Mouse (Mus musculus) v-Abl transformed pro-B cells (cell line): ENCODE measurements around the gene Gm49321.

Experiments
- in situ Hi-C, 2 experiments: fragments of 400-800 bp; cut with MboI; formaldehyde crosslinking; loops; one replicate each; pipeline ENCODE4 v1.15.1; 2025; ENCODE audit not compliant: unreplicated experiment in 2 of 2

The Gm49321 gene

DNA sequence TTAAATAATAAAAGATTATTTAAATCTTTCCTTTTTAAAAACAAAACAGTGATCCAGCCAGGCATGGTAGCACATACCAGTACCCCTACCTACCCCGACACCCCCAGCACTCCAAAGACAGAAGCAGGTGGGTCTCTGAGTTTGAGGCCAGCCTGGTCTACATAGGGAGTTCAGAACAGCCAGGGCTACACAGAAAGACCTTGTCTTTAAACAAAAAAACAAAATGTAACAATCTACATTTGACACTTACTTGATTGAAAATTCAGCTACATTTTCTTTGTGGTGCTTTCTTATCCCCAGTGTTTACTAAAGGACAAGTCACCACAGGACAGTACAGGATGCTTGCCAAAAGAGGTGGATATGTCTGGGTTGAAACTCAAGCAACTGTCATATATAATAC, at the start of gene Gm49321:
Gene Gm49321, plus strand, starts transcription at position 301 of the 400 bp plus-strand sequence.
- in situ Hi-C loops = no loop called here

DNA sequence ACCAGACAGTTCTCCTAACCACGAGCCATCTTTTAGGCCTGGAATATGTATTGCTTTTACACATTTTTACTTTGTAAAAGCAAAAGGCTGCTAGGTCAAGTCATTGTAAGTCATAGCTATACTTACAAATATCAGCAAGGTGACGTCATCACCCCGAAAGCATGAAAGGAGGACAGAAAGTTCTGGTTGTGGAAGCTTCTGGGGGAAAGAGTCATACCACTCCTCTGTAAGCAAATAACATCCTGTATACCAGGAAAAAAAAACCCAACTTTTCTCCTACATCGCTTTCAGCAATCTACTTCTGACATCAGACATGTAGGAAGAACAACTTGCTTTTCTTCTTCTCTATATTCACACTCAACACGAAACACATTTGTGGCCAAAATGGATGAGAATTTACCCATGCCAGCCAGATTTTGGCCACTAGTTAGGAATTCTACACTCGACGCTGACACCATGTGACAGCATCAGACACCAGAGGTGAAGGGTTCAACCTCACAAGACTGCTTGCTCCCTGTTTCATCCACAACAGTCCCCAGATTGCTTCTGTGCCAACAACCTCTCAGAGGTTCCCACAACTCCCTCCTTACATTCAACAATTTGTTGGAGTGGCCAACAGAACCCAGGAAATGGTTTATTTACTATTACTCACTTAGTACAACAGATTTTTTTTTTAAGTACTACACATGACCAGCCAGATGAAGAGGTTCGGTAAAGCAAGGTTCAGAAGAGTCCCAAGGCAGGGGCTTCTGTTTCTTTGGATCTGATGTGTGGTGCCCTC, 49.3 kb upstream of the Gm49321 start:
- in situ Hi-C loops = loop anchor here in 1 of 2 experiments (25.0 kb wide), 1 partner anchor 1801 kb away; the partner anchor contains the start of genes Jkamp and L3hypdh

DNA sequence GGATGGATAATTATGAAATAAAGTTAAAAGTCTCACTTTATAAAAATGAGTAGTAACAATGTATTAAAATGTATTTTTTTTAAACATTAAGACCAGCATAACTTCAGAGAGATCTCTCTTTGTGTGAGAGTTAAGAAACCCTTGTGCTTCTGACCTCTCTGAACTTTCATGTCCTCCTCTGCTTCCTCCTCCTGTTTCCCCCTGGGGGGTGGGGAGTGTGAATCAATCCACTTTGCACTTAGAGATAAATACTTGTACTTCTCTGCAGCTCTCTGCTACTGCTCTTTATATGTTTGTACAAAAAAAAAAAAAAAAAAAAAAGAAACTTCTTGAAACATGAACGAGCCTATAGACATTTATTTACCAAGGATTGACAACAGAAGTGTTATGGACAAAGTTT, 47.9 kb upstream of the Gm49321 start:
- in situ Hi-C loops = loop anchor here in 1 of 2 experiments (25.0 kb wide), 1 partner anchor 1802 kb away; the partner anchor contains the start of genes Jkamp and L3hypdh

DNA sequence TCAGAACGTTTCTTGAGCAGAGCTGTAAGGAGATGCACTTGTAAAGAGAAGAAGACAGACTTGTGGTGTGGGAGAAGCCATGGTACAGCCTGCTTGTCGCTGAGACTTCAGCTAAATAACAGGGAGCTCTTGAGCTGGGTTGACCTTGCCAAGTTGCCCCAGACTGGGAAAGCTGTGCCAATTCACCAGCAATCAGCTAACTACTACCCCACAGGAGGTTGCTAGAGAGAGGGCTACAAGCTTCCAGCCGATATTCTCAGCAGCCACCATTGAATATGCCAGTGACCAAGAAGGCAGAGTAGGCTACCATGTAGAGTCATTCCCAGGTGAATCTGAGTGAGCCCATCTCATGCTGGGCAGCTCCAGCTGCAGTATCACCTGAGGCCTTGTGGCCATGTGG, 47.4 kb upstream of the Gm49321 start:
- in situ Hi-C loops = loop anchor here in 1 of 2 experiments (25.0 kb wide), 1 partner anchor 1803 kb away; the partner anchor contains the start of genes Jkamp and L3hypdh

DNA sequence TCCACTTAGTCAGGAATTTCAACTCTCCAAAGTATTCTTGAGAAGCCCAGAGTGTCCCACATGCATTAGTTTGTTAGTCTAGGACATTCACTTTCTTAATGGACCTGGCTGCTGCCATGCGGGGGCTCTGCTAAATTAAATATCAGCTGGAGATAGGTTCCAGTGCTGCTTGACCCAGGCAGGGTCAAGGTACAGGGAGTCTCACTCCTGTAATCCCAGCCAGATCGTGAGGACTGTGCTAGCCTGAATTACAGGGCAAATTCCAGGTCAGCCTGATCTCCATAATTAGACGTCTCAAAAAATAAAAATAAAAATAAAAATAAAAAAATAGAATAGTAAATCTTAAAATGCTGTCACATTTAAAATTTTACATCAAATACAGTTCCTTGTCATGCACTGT, 44.8 kb upstream of the Gm49321 start:
- in situ Hi-C loops = loop anchor here in 1 of 2 experiments (25.0 kb wide), 1 partner anchor 1805 kb away; the partner anchor contains the start of genes Jkamp and L3hypdh

DNA sequence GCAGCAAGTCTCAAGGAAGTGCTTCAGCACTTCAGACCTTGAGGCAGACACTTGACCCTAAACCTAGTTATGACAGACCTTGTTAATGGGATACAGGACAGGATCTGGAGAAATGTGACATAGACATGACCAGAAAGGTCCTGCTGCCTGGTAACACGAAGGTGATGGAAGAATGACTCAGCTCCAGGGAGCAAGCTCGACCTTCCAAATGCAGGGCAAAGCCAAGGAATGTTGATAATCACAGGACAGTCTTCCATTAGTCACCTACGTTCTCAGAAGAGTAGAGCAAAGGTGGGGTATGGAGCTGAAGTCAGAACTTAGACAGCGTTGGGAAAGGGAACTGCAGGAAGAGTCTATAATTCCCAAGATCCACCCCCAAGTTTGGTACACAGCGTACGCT, 42.6 kb upstream of the Gm49321 start:
- in situ Hi-C loops = loop anchor here in 1 of 2 experiments (25.0 kb wide), 1 partner anchor 1808 kb away; the partner anchor contains the start of genes Jkamp and L3hypdh

DNA sequence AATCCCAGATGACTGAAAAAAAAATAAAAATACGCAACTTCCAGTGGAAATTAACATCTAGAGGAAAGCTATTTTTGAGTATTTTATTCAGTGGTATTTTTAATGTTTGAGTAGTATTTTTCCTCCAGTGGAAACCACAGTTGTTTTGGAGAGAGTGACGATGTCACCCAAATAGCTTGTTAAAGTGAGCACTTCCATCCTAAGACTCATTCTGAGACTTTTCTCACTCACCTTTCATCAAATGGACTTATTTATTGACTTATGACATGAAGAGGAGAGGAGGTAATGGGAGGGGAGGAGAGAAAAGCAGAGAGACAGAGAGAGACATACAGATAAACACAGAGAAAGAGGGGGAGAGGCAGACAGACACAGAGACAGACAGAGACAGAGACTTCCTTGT, 41.8 kb upstream of the Gm49321 start:
- in situ Hi-C loops = loop anchor here in 1 of 2 experiments (25.0 kb wide), 1 partner anchor 1808 kb away; the partner anchor contains the start of genes Jkamp and L3hypdh

DNA sequence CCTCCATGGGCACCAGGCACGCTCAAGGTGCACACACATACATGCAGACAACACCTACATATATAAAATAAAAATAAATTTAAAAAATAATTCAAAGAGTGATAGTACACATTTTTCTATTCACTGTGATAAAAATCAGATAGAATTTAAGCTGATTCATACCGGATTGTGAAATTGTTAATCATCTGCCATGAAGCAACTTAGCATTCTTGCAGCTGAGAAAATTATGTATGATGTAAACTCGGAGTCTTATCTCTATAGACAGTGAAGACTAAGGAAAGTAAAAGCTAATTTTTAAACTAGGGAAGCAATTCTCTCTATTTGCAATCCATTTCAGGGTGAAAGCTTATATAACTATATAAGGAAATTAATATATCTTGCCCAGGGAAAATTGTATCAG, 41.0 kb upstream of the Gm49321 start:
- in situ Hi-C loops = loop anchor here in 1 of 2 experiments (25.0 kb wide), 1 partner anchor 1809 kb away; the partner anchor contains the start of genes Jkamp and L3hypdh

DNA sequence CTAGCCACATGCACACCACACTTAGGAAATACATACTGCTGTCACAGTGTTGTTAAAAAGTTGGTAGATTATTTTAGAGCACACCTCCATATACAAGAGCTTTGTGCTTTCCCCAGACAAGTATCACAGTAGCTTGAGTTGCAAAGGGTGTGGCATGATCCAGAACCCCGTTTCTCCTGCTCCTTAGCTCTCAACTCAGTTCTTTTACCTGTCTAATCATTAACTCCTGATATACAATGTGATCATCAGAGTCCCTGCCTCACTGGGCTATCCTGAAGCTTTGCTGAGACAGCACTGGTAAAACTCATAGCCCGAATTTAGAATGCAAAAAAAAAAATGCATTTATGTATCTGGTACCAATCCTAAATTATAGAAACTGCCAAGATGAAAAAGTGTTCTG, 39.2 kb upstream of the Gm49321 start:
- in situ Hi-C loops = loop anchor here in 1 of 2 experiments (25.0 kb wide), 1 partner anchor 1811 kb away; the partner anchor contains the start of genes Jkamp and L3hypdh

DNA sequence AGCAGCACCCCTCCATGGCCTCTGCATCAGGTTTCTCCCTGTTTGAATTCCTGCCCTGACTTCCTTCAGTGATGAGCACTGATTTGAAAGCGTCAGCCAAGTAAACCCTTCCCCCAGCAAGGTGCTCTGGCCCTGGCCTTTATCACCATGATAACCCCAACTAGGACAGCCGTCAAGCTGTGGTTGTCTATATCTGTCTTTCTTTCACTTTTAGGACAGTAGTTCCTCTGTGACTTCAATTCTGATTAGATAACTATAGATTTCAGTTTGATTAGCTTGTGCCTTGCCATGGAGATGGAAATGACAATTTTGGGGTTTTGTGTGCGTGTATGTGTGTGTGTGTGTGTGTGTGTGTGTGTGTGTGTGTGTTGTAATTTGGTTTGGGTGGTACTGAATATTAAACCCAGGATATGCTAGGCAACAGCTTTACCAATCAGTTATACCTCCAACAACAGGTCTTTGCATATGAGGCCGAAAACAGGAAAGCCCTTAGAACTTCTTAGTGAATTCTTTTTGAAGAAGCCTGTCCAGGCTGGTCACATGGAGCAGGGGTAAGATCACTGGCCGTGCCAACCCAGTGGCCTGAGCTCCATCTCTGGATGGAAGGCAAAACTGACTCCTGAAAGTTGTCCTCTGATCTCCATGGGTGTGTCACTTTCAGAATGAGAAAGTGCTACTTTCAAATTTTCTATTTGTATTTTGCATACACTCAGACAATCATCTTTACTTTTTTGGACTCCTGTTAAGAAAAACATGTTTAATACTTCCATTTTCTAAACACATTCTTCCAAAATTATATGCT, 33.1 kb upstream of the Gm49321 start:
- in situ Hi-C loops = no loop called here

DNA sequence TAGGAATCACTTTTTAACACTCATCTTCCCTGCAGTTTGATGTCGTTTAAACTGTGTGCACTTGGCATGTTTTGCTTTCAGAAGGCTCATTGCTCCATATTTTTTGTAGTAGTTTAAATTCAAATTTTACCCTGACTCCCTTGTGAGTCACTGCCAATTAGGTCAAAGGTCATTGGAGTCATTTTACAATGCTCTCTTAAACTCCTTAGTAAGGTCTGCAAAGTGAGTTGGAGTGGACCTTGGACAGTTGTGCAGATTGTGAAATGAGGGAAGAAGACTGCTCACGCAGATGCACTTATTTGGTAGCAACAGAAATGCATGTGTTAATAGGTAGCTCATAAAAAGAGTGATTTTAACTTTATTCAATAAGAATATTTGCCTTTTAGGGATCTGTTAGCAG, 32.4 kb upstream of the Gm49321 start:
- in situ Hi-C loops = no loop called here

DNA sequence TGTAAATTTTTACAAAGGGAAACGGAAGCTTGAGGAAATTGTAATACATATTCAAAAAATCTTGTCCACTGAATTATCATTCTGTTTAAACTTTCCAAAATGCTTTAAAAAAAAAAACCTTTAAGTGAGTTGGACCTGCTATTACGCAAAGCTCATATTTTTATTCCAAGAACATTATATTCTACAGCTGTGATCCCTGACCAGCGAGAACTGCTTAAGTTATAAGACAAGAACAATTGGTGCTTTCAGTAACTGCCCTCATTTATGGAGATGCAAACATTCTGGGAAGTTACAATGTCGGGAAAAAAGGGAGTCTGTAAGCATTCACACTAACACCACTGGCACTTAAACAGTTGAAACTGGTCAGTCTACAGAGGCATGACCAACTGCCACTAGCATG, 31.9 kb upstream of the Gm49321 start:
- in situ Hi-C loops = no loop called here

DNA sequence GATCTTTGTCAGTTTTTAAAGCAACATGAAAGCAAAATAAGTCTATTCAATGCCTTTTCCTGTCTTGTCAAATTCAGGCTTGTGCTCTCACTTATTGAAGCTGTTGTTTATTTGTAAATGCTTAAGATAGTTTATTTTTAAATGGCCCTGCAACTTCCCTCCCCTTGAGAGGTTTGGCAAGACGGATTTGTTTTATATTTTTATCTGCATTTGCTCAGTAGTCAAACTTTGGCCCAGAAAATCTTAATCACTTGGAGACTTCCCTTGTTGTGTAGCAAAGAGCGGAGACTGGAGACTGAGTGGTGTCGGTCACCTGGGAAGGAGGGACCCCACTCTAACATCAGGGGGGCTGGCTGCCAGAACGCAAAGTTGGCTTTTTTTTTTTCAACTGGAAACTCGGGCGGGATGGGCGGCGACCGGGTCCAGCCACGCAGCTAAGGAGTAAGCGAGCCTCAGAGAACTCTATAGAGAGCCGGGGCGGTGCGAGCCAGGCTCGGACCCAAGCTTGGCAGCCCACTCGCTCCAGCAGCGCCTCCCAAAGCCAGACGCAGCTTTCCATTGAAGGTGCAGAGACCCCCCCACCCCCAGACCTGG, 30.3 kb upstream of the Gm49321 start:
- in situ Hi-C loops = no loop called here

DNA sequence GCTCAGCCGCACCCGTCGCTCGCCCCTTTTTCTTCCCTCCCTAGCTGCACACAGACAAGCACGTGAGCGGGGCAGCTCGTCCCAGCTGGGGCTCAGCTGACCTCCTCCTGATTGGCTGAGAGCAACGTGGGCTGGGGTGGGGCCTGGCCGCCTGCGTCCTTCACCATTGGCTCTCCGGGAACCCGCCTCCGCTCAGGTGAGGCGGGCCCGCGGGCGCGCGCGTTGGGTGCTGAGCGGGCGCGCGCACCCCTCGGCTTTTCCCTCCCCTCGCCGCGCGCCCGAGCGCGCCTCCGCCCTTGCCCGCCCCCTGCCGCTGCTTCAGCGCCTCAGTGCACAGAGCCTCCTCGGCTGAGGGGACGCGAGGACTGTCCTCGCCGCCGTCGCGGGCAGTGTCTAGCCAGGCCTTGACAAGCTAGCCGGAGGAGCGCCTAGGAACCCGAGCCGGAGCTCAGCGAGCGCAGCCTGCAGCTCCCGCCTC, 29.7 kb upstream of the Gm49321 start:
- in situ Hi-C loops = no loop called here

DNA sequence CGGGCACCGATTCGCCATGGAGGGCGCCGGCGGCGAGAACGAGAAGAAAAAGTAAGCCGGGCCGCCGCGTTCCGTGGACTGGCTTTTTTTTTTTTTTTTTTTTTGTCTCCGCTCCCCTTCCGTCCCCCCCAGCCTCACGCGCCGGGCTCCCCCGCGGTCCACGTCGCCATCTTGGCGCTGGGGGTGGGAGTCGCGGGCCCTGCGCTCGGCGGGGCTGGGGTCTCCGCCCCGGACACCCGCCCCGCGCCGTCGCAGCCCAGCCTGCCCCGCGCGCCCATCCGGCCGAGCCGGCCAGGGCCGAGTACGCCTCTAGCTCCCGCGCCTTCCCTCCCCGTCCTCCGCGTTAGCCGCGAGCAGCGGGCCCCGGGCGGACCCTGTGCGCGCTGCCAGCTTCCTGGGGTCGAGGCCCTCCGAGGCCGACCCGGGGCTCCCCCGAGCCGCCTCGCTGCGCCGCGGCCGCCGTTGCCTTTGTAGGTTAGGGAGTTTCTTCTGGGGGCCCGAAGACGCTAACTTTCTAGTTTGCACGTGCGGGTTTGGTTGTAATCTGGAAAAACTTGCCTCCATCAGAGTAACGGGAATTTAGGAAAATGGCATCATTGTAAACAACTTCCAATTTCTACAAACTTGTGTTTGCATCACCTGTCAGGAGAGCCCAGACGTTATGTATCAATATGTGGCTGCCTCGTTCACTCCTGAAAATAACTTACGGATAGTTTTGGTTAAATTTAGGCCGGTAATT, 29.0 kb upstream of the Gm49321 start:
- in situ Hi-C loops = no loop called here

DNA sequence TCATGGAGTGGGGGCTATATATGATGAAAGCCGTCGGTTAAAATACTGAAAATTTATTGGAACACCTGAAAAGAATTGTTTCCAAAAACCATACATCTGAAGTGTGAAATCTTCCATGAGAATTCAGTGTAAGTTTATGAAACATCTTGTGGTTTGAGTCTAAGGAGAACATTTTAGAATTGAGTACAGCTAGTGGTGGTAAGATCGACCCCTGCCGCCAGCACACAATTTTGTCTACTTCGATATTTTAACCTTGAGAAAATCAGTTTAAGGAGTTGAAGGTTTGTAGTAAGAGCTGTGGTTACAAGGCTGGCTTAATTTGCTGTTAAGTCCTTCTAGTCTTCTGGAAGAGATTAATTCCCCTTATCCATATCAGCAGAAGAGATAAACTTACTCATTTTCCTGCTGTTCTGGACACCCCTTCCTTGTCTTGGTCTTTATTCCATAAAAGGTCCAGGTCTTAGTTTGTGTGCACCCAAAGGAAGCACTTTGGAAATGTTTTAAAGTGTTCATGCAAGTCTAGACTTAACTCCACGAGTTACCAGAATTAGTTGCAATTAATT, 28.4 kb upstream of the Gm49321 start:
- in situ Hi-C loops = no loop called here

DNA sequence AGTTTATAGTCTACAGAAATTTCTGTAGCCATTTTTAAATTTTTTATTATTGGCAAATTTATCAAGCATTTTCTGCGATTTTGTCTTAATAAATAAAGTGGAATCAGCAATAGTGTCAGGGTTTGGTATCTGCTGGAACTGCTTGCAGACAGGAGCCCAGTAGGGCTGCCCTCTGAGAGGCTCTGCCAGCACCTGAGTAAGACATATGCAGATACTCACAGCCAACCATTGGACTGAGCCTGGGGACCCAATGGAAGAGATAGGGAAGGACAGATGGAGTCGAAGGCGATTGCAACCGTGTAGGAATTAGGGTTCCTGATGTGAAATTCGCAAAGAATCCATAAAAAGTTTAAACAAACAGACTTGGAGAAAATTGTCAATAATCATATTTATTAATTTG, 19.0 kb upstream of the Gm49321 start:
- in situ Hi-C loops = loop anchor here in 1 of 2 experiments (5.0 to 10.0 kb wide), 2 partner anchors 146 to 344 kb away; no protein-coding TSS in a partner anchor

DNA sequence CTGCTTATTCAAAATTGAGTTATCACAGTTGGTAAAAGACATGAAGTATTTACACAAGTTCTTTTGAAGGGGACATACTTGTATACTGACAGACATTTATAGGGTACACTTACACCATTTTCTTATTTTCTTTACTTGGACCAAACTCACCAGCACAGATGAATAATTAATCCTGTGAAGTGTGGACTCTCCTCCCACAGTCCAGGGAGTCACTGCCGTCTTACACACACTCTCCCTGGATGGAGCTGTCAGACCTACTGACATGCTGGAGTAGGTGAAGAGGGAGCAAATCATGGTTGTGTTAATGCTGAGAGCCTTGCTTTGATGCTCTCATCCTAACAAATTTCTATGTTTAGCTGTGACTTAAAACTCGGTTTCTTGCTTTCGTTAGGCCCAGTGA, 7.2 kb upstream of the Gm49321 start:
- in situ Hi-C loops = no loop called here

DNA sequence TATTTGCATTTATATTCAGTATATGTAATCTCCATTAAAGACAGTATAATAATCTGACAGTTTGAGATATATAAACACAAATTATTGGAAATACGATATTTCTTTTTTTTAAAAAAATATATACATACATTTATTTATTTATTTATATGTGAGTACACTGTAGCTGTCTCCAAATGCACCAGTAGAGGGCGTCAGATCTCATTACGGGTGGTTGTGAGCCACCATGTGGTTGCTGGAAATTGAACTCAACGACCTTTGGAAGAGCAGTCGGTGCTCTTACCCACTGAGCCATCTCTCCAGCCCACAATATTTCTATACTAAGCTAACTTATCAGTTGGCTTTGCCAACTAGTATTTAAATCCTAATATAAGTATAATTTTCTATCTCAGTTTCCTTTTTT, 6.2 kb upstream of the Gm49321 start:
- in situ Hi-C loops = no loop called here
